15 mouse cellular contexts compared by ENCODE assay signal in genomic region chr2:101290738-101291137, GRCm38 (mm10).
"Had no signal": no experiment of that assay in that cellular context is flagged by ENCODE, and none has a peak within 500 bp of the region (broad histone marks: within the 10 kb centered on the region; RNA-seq: fewer than 3 reads in every experiment).

No protein-coding gene starts in this region.

- H3K9me3 ChIP-seq: neural tube, embryonic 13.5 days; neural tube, embryonic 15.5 days; stomach, embryonic 15.5 days had no signal

- DNase-seq: retina, postnatal 1 day; right cerebral cortex, adult 18-20 months; right cerebral cortex, postnatal 14 days; right cerebral cortex, postnatal 25 days; right cerebral cortex, postnatal 4 days; spleen, adult 18-20 months; thymus, adult 18-20 months; thymus, adult 2 months; thymus, postnatal 14 days; thymus, postnatal 25 days; thymus, postnatal 36 days; thymus, postnatal 4 days had no signal

- H3K27me3 ChIP-seq: neural tube, embryonic 13.5 days; neural tube, embryonic 15.5 days; stomach, embryonic 15.5 days had no signal

- H3K36me3 ChIP-seq: neural tube, embryonic 13.5 days; neural tube, embryonic 15.5 days; stomach, embryonic 15.5 days had no signal

- H3K4me3 ChIP-seq: neural tube, embryonic 13.5 days; neural tube, embryonic 15.5 days; stomach, embryonic 15.5 days had no signal

- H3K4me1 ChIP-seq: neural tube, embryonic 15.5 days; stomach, embryonic 15.5 days had no signal
